Mouse (Mus musculus) brain, embryonic 18.5 days (tissue): ENCODE data around the gene Spaca5.

ENCODE experiments used
- DNase-seq: peaks from one replicate; pipeline ENCODE4 v3.0.0-alpha.2; 2012; ENCODE audit warnings: low read depth, low spot score

Spaca5 gene

GRCm38 (mm10) chrX:21068106-21068505, at the start of gene Spaca5:
Gene Spaca5, plus strand, starts transcription at chrX:21068406.
- no peak for DNase-seq

GRCm38 (mm10) chrX:21061460-21061859, 6.7 kb upstream of the Spaca5 start:
- DNase-seq, result no peak

DNA sequence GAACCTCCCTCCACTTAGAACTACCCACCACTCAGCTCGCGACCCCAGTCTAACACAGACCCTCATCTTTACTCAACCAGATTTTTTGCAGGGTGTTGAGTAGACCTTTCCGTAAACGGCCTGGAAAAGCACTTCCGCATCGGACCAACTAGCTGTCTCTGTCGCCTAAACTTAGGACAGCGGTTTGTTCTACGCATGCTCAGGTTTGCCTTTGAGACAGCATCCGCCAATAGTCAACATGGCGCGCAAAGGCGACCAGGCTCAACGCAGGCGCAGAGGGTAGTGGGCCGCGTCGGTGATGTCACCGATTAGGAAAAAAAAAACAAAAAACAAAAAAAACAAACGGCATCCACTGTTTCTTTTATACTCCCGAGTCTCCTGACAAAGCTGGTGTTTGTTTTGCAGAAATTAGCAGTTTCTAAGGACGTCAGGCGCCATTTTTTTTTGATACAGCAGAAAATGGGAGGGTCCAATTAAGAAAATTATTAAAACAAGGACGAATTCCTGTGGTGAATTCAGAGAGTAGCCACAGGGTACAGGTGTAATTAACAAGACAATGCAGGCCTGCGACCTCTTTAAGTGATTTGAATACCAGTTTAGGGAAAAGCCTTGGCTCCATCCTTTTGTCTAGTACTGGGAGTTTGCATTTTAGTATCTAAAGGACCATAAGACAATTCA, 6.2 kb upstream of the Spaca5 start, which contains the start of gene Zfp182:
Zfp182 (minus strand) TSS at position 451 of the 678 bp plus-strand sequence.
- peak; percentile 76 for DNase-seq

- no peak for DNase-seq
These were observed 5.7 kb upstream of the Spaca5 start for GRCm38 (mm10) chrX:21062544-21062890.

DNA sequence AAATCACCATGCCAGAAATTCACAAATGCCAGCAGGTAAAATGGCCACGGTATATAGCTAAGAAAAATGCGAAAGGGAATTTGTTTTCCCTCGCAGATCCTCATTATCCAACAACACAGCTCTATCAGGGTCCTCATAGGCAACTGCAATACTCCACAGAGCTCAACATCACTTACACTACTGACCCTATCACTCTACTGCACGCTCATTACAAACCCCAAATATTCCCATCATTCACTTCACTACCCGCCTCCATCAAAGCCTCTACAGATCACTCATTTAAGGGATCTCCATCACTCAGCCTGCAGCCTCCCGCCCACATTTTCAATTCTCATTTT, 20.4 kb downstream of the Spaca5 start:
- DNase-seq, result no peak

DNA sequence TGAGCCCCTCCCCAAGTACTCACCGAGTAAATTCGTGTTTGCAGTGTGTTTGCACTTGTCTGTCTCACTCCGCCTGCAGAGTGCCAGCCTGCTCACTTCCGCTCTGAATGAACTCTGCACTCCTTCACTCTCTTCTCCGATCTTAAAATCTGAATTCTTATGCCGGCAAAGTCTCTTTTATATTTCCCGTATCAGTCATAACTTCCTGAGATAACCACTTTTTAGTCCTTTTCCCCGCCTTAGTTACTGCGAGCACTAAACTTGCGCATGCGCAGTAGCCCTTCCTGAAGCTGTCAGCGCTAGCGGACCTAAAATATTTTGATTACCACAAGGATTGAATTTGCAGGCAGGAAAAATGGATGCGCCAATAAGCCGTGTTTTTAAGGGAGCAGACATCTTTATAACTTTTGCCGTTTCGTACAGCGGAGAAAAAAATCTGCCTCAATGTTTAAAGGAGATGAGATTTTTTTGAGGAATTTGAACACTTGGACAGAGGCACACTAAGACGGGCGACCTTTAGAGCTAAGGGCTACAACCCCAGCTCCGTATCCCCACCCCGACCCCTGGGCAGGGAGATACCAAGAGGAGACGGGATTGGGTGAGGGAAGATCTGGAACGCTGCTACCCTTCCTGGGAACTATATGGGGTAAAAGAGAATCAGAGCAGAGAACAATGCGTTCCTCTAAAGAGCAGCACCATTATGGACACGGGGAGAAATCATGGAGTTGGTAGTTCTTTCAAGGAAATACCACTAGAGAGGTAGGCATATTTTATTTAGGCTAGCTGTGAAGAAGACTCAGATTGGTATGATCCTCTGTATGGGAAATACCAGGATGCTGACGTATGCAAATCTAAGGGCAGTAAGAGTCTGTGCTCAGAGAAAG, 21.0 kb downstream of the Spaca5 start, which contains the start of gene Zfp300:
Zfp300 (minus strand) TSS at position 545 of the 884 bp plus-strand sequence.
- DNase-seq, result peak; percentile 65

- DNase-seq, result no peak
These were observed 21.6 kb downstream of the Spaca5 start for GRCm38 (mm10) chrX:21089867-21090239.

DNA sequence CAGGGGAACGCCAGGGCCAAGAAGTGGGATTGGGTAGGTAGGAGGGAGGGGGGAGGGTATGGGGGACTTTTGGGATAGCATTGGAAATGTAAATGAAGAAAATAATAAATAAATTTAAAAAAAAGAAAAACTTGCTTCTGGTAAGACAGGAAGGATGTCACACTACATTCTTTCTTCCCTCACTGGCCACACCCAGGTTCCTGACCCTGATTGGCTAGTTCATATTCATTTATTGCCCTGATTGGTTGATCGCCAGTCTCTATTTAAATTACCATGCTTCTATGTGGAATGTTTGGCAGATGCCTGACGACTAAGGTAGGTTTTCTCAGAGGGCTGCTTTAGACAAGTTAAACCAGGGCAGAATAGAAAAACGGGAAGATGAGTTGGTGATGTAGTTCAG, 47.3 kb downstream of the Spaca5 start, which contains the start of gene Ssxa1:
Ssxa1 (plus strand) TSS at position 301 of the 400 bp plus-strand sequence.
- DNase-seq, result no peak
